Mouse (Mus musculus) lung, embryonic 15.5 days (tissue): ENCODE results near the gene Ice1. TPM values are rescaled to one million over a fixed set of nuclear protein-coding genes. Genes with fewer than 3 reads are reported as not detected.

Experiments
- ATAC-seq: fragments of 200-750 bp; cut with Nextera tagmentation; 2 replicates; pipeline ENCODE4 v1.8.0; 2017; ENCODE audit warnings: moderate number of reproducible peaks, borderline replicate concordance; ENCODE audit not compliant: low FRiP score, low TSS enrichment; ENCODE audit errors: extremely low read depth
- H3K27ac ChIP-seq: fragments of 300-500 bp; sonication (generic); 2 replicates; pipeline ENCODE4 v1.5.1; 2015; ENCODE audit warnings: moderate library complexity, mild to moderate bottlenecking, inconsistent platforms
- H3K27me3 ChIP-seq: fragments of 300-500 bp; sonication (generic); 2 replicates; pipeline ENCODE4 v1.6.1; 2015; ENCODE audit warnings: inconsistent platforms
- H3K36me3 ChIP-seq: fragments of 300-500 bp; sonication (generic); 2 replicates; pipeline ENCODE4 v1.6.1; 2015; ENCODE audit warnings: inconsistent platforms
- H3K4me1 ChIP-seq: fragments of 300-500 bp; sonication (generic); 2 replicates; pipeline ENCODE4 v1.6.1; 2015; ENCODE audit warnings: inconsistent platforms
- H3K4me2 ChIP-seq: fragments of 300-500 bp; sonication (generic); 2 replicates; pipeline ENCODE4 v1.6.1; 2015; ENCODE audit warnings: inconsistent platforms, mild to moderate bottlenecking, moderate library complexity
- H3K4me3 ChIP-seq: fragments of 300-500 bp; sonication (generic); 2 replicates; pipeline ENCODE4 v1.5.1; 2015; ENCODE audit warnings: mild to moderate bottlenecking, inconsistent platforms
- H3K9ac ChIP-seq: fragments of 300-500 bp; sonication (generic); 2 replicates; pipeline ENCODE4 v1.6.1; 2015; ENCODE audit warnings: inconsistent platforms
- H3K9me3 ChIP-seq: fragments of 300-500 bp; sonication (generic); 2 replicates; pipeline ENCODE4 v1.6.1; 2016; ENCODE audit warnings: inconsistent platforms
- WGBS: fragments of 180-500 bp; shearing (Covaris S2); methylation state at CpG from one replicate; pipeline ENCODE4 v1.1.7; 2015; 5-methylcytosine and 5-hydroxymethylcytosine counted together
- polyA plus RNA-seq: library from polyadenylated mRNA; unstranded; fragments of >200 nt; fragmentation: Nextera tagmentation; extraction: Ambion mirVana; gene quantifications from 2 replicates; pipeline ENCODE4 v1.2.1, GENCODE M21; 2015

Ice1 gene
- polyA plus RNA-seq = 16.4 and 16.7 TPM in 2 replicates

GRCm38 (mm10) chr13:70637282-70637661 is at the start of gene Ice1:
Gene Ice1 (minus strand): TSS chr13:70637634.
- peak within 1 kb of the TSS; percentile 92 for H3K4me3 ChIP-seq
- no peaks in the 10 kb centered on the region for H3K36me3 ChIP-seq
- ATAC-seq = peak; percentile 21; the same call in 1 of the 2 replicates
- peaks cover 15% of the 10 kb centered on the region for H3K4me1 ChIP-seq
- no peaks in the 10 kb centered on the region for H3K9me3 ChIP-seq
- peak within 1 kb of the TSS; percentile 93 for H3K27ac ChIP-seq
- no peaks in the 10 kb centered on the region for H3K27me3 ChIP-seq
- H3K9ac ChIP-seq = peak within 1 kb of the TSS; percentile 90
- peak within 1 kb of the TSS; percentile 62 for H3K4me2 ChIP-seq
- WGBS = under 1% methylated on average over 39 of the region's 39 CpGs

DNA sequence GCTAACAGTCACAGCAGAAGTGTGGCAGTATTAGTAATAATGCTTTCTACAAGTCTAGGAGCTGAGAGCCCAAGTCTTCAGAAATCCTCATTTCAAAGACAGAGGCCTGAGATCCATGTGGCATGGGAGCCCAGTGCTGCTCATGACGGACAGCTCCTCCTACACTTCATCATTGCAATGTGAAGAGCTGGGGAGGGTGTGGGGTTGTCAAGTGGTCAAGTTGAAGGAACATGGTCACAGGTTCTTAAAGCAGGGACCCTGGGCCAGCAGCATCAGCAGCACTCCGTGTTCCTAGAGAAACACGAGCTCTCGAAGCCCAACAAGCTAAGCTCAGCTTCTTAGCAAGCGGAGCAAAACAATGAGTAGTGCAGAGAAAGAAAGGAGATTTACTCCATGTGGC is 48.4 kb upstream of the Ice1 start:
- WGBS = 57% methylated on average over 5 of the region's 5 CpGs
- H3K36me3 ChIP-seq = no peaks in the 10 kb centered on the region
- ATAC-seq = no peak
- H3K27me3 ChIP-seq = no peaks in the 10 kb centered on the region
- 0 out of 2 replicates have a peak, but pooled peaks cover 3% of the 10 kb centered on the region for H3K4me1 ChIP-seq
- no peak overlapping the region for H3K4me2 ChIP-seq
- no peaks in the 10 kb centered on the region for H3K9me3 ChIP-seq
- H3K27ac ChIP-seq = no peak overlapping the region
- no peak overlapping the region for H3K4me3 ChIP-seq
- H3K9ac ChIP-seq = no peak overlapping the region

GRCm38 (mm10) chr13:70684976-70685609 is 47.7 kb upstream of the Ice1 start:
- H3K36me3 ChIP-seq = no peaks in the 10 kb centered on the region
- no peak overlapping the region for H3K27ac ChIP-seq
- 0 out of 2 replicates have a peak, but pooled peaks cover 3% of the 10 kb centered on the region for H3K4me1 ChIP-seq
- no peaks in the 10 kb centered on the region for H3K9me3 ChIP-seq
- peak; percentile 72 for ATAC-seq
- no peak overlapping the region for H3K4me3 ChIP-seq
- no peak overlapping the region for H3K9ac ChIP-seq
- no peak overlapping the region for H3K4me2 ChIP-seq
- H3K27me3 ChIP-seq = no peaks in the 10 kb centered on the region
- WGBS = 46% methylated on average over 7 of the region's 7 CpGs

DNA sequence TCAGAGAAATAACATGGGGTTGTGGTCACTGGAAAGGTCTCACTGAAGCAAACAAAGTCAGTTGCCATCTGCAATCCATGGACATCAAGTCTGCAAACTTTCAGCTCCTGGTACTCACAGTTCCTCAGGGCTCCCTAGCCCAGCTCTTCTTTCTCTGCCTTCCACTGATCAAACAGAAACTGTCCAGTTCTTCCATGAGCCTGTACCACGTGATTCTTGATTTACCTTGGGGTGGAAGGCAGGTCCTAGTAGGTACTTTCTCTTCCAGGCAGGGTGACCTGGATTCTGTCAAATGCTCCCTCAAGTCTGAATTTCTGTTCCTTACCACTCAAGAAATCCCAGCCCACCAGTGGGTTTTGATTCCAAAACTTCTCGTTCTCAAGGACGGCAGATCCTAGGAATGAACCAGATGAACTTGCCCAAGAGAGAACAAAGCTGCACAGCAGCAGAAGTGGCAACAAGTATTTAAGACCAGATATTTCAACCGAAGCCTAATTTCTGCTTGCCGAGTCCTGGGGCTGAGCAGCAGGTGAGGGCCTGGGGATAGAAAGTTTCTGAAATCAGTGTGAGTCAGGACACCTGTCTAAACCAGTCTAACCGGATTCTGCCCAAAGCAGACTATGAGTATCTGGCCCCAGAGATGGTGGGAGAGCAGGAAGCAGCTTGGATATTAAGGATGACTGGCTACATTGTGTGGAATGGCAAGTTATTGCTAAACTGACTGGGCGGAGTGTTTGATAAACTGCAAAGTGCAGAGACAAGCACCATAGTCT is 44.2 kb upstream of the Ice1 start:
- no peak overlapping the region for H3K4me3 ChIP-seq
- H3K9ac ChIP-seq = no peak overlapping the region
- 0 out of 2 replicates have a peak, but pooled peaks cover 3% of the 10 kb centered on the region for H3K4me1 ChIP-seq
- no peaks in the 10 kb centered on the region for H3K9me3 ChIP-seq
- no peaks in the 10 kb centered on the region for H3K36me3 ChIP-seq
- whole genome bisulfite sequencing = 52% methylated on average over 7 of the region's 7 CpGs
- peak overlapping the region; percentile 77 for H3K27ac ChIP-seq
- H3K4me2 ChIP-seq = no peak overlapping the region
- H3K27me3 ChIP-seq = no peaks in the 10 kb centered on the region
- peak; percentile 75; the same call in 1 of the 2 replicates for ATAC-seq

GRCm38 (mm10) chr13:70680316-70680715 is 42.9 kb upstream of the Ice1 start:
- Histone ChIP-seq H3K4me2 (no peak overlapping the region), H3K36me3 (no peaks in the 10 kb centered on the region), H3K27ac (no peak overlapping the region), H3K4me3 (no peak overlapping the region), H3K9me3 (no peaks in the 10 kb centered on the region), H3K4me1 (0 out of 2 replicates have a peak, but pooled peaks cover 5% of the 10 kb centered on the region), H3K9ac (no peak overlapping the region), H3K27me3 (no peaks in the 10 kb centered on the region)
- 82% methylated on average over 3 of the region's 3 CpGs for WGBS
- ATAC-seq = no peak

DNA sequence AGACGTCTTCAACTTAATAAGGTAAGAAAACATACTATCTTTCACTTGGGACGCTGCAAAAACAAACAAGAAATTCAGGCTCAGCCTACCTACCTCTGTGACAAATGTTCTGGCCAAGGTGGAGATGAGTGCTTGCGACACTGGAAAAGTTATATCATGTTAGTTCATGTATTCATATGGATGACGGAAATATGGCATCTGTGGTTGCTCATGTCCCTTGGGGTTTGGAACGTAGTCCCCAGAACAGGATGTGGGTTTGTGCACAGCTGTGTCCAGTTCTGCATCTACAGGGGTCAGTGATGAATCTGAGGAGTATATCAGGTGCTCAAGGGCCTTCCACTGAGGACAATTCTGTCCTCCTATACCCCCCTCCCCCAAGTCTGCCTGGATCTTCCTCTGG is 40.3 kb upstream of the Ice1 start:
- H3K27ac ChIP-seq = no peak overlapping the region
- H3K27me3 ChIP-seq = no peaks in the 10 kb centered on the region
- no peak overlapping the region for H3K9ac ChIP-seq
- H3K4me1 ChIP-seq = 0 out of 2 replicates have a peak, but pooled peaks cover 2% of the 10 kb centered on the region
- no peak overlapping the region for H3K4me3 ChIP-seq
- H3K36me3 ChIP-seq = no peaks in the 10 kb centered on the region
- 68% methylated on average over 5 of the region's 5 CpGs for WGBS
- H3K9me3 ChIP-seq = no peaks in the 10 kb centered on the region
- no peak for ATAC-seq
- no peak overlapping the region for H3K4me2 ChIP-seq

DNA sequence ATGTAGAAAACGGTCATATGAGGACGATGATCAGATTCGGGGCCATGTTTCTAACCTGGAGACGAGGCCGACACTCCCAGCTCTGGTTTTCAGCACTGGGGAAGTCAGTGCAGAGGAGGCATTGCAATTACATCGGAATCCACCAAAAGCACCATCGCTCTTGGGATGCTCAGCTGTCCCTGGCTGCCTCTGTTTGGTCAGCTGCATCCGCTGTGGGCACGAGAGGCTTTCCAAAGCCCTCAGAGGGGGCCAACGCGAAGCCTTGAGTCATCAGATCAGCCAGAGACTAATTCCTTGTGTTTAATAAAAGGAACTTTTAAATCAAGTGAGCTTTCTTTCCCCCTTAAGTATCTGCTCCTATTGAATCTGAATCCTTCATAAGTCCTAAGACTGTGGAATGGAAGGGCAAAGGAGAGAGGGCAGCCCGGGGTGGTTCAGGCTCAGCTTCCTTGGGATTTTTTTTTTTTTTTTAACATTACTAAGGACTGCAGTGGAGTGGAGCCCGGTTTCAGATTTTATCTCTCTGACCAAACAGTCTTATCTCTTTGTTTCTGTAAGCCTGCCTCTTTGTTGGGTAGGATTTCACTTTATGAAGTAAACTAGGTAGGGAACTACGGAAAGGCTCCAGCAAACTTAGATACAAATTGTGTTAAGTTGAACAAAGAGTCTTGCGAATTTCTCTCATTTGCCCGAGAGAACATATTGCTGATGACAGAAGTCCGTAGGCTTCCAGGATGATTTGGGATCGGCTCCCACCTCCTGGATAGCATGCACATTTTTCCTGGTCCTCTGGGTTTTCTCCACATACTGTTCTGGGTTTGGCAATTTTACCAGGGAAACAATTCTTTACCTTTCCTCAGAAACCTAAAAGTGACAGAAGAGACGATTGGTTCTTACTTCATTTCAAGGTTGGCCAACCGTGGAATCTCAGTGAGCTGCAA is 39.1 kb upstream of the Ice1 start:
- H3K9ac ChIP-seq = no peak overlapping the region

DNA sequence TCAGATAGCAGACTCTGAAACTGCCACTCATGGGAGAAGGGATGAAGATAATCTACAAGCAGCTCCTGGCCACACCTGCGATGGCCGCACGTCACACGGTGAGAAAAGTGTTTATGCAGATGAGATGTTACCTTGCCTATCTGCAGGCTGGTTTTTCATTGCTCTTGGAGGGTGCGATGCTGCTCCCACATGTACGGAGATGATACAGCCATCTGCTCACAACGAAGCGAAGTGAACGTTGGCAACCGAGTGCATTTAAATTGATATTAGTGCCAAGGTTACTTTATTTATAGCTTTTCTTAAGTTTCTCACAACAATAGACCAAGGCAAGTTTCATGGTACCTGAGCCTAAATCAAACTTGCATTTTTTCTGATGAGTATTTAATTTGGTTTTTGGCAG is 37.6 kb upstream of the Ice1 start:
- Histone ChIP-seq H3K4me2 (no peak overlapping the region), H3K27ac (no peak overlapping the region), H3K9me3 (no peaks in the 10 kb centered on the region), H3K4me1 (0 out of 2 replicates have a peak, but pooled peaks cover 2% of the 10 kb centered on the region), H3K36me3 (no peaks in the 10 kb centered on the region), H3K9ac (no peak overlapping the region), H3K27me3 (no peaks in the 10 kb centered on the region), H3K4me3 (no peak overlapping the region)
- no peak for ATAC-seq
- WGBS = 88% methylated on average over 10 of the region's 10 CpGs

More for the DNA sequence above, 39.1 kb upstream of the Ice1 start:
- 0 out of 2 replicates have a peak overlapping the region, but pooled peaks have one; percentile 6 for H3K4me2 ChIP-seq
- no peak for ATAC-seq
- no peaks in the 10 kb centered on the region for H3K9me3 ChIP-seq
- 34% methylated on average over 20 of the region's 20 CpGs for WGBS
- H3K4me3 ChIP-seq = no peak overlapping the region
- no peak overlapping the region for H3K27ac ChIP-seq
- H3K27me3 ChIP-seq = no peaks in the 10 kb centered on the region
- H3K4me1 ChIP-seq = 0 out of 2 replicates have a peak, but pooled peaks cover 2% of the 10 kb centered on the region
- H3K36me3 ChIP-seq = no peaks in the 10 kb centered on the region

GRCm38 (mm10) chr13:70670080-70670479 is 32.6 kb upstream of the Ice1 start:
- Histone ChIP-seq H3K27ac (no peak overlapping the region), H3K4me3 (no peak overlapping the region), H3K27me3 (no peaks in the 10 kb centered on the region), H3K9me3 (no peaks in the 10 kb centered on the region), H3K4me2 (no peak overlapping the region), H3K36me3 (no peaks in the 10 kb centered on the region), H3K4me1 (no peaks in the 10 kb centered on the region), H3K9ac (no peak overlapping the region)
- ATAC-seq = no peak
- 61% methylated on average over 4 of the region's 4 CpGs for WGBS

DNA sequence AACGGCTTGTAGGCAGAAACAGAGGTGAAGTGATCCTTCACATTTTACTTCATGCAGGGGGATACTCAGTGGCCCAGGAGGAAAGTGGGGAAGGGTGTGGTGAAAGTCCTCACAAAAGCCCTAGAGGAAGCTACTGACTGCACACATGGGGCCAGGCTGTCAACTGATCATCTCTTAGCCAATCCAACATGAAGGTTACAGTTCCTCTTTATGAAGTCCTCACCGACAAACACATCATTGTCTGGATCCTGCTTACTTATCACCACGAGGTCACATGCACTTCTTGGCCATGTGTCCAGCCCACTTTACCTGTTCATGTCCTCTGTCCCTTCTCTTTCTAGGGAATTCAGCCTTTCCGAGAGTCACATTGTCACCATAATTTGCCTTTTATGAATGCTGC is 22.3 kb upstream of the Ice1 start:
- Histone ChIP-seq H3K27me3 (no peaks in the 10 kb centered on the region), H3K9me3 (no peaks in the 10 kb centered on the region; the same call in 1 of the 2 replicates), H3K9ac (no peak overlapping the region), H3K4me2 (no peak overlapping the region), H3K4me1 (peaks cover 25% of the 10 kb centered on the region), H3K4me3 (no peak overlapping the region), H3K36me3 (no peaks in the 10 kb centered on the region), H3K27ac (no peak overlapping the region)
- 71% methylated on average over 4 of the region's 4 CpGs for WGBS
- ATAC-seq = no peak

- Histone ChIP-seq H3K27ac (no peak overlapping the region), H3K9me3 (no peaks in the 10 kb centered on the region), H3K4me2 (no peak overlapping the region), H3K27me3 (no peaks in the 10 kb centered on the region), H3K36me3 (no peaks in the 10 kb centered on the region), H3K4me1 (peaks cover 35% of the 10 kb centered on the region), H3K9ac (no peak overlapping the region), H3K4me3 (no peak overlapping the region)
- ATAC-seq = no peak
- 44% methylated on average over 4 of the region's 4 CpGs for WGBS
Observed at GRCm38 (mm10) chr13:70656741-70657140, 19.3 kb upstream of the Ice1 start.
